11 mouse cellular contexts compared by ENCODE assay signal in the genomic region with DNA sequence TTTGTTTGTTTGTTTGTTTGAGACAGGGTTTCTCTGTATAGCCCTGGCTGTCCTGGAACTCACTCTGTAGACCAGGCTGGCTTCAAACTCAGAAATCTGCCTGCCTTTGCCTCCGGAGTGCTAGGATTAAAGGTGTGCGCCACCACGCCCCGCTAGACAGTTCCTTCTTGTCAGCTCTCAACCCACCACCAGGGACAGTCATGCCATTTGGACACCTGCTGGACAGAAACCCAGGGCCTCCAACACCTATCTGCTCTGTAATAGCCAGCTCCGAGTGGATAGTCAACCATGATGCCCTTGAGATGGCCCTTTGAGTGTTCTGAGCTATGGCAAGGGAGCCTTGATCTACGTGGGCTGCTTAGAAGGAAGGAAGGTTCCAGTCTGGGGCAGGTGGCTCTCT. TPM values are rescaled to one million over a fixed set of nuclear protein-coding genes. Genes with fewer than 3 reads are reported as not detected.
A peak's percentile ranks its signal among the peaks of the same experiment; 100 is the strongest.
DNase-seq lines count a peak whose midpoint lies in the region; ATAC-seq and TF ChIP-seq lines count a peak whose summit lies in the region.
"Had no signal": no experiment of that assay in that cellular context is flagged by ENCODE, and none has a peak within 500 bp of the region (broad histone marks: within the 10 kb centered on the region; RNA-seq: fewer than 3 reads in every experiment).

No protein-coding gene starts in this region.

- no peaks in the 10 kb centered on the region for H3K36me3 ChIP-seq in liver, adult 2 months (ENCODE audit: control insufficient read depth, insufficient read depth, low read length)
- H3K36me3 ChIP-seq in ES-E14 (ENCODE audit: control insufficient read depth, insufficient read depth, low read length, poor library complexity, severe bottlenecking), result no peaks in the 10 kb centered on the region

- H3K27me3 ChIP-seq in liver, adult 2 months (ENCODE audit: control insufficient read depth, insufficient read depth, low read length), result no peaks in the 10 kb centered on the region

- H3K9ac ChIP-seq in liver, adult 2 months (ENCODE audit: low read depth, low read length), result no peak overlapping the region
- H3K9ac ChIP-seq in ES-E14 (ENCODE audit: insufficient read depth, low read depth, low read length, poor library complexity, severe bottlenecking), result peak overlapping the region; percentile 54; the same call in 1 of the 2 replicates

- peak; percentile 92 for DNase-seq in heart, adult 11 months
- DNase-seq in heart, postnatal 10 days, result no peak
- no peak for DNase-seq in liver, adult 2 months (ENCODE audit: extremely low read depth, low read depth, low spot score)
- DNase-seq in liver (no peak), ES-E14 (ENCODE audit: low read depth, low spot score) (no peak)
- DNase-seq in retina, embryonic 14.5 days (ENCODE audit: low spot score), result peak; percentile 25
- DNase-seq in urinary bladder, postnatal 25 days (ENCODE audit: low spot score), result no peak
- DNase-seq: right cerebral cortex, adult 18-20 months had no signal

- no peak overlapping the region for H3K27ac ChIP-seq in liver, adult 2 months (replicated peaks; ENCODE audit: insufficient read depth, low read depth, low read length)
- no peak overlapping the region; the same call in 1 of the 2 replicates for H3K27ac ChIP-seq in ES-E14 (ENCODE audit: insufficient read depth, low read depth, low read length, poor library complexity, severe bottlenecking)
- H3K27ac ChIP-seq: macrophage had no signal

- peak; percentile 20; the same call in 1 of the 2 replicates for TF ChIP-seq CTCF in liver, adult 2 months (IDR thresholded peaks at IDR 0.05; ENCODE audit: low read depth, low read length)

- no peak for TF ChIP-seq POLR2A in liver, adult 2 months (IDR thresholded peaks at IDR 0.05; ENCODE audit: extremely low read depth, insufficient read depth, low read length)

- no peak for ATAC-seq in megakaryocyte progenitor cell, adult 5-6 weeks (replicated peaks; ENCODE audit: poor library complexity)
- ATAC-seq: CD4-positive, CD25-positive, alpha-beta regulatory T cell, adult 4 months had no signal

- peaks cover 24% of the 10 kb centered on the region for H3K4me1 ChIP-seq in liver, adult 2 months (ENCODE audit: control insufficient read depth, insufficient read depth, low read length)
- peaks cover 5 to 22% of the 10 kb centered on the region in 2 experiments; a peak in 3 of 4 replicates for H3K4me1 ChIP-seq in ES-E14 (ENCODE audit: control insufficient read depth in 2 of 2, insufficient read depth in 2 of 2, low read length in 2 of 2, poor library complexity in 1 of 2)

- H3K79me2 ChIP-seq in liver, adult 2 months (ENCODE audit: control insufficient read depth, insufficient read depth, low read length), result no peaks in the 10 kb centered on the region

- intact Hi-C loops in heart, postnatal 10 days (cut with DNase I), result no loop called here

- WGBS in liver, adult 2 months, result 71% methylated on average over 6 of the region's 6 CpGs

- H3K4me3 ChIP-seq in liver, adult 2 months (ENCODE audit: insufficient read depth, low read depth, low read length), result no peak overlapping the region
- peak overlapping the region; percentile 56 to 69 for H3K4me3 ChIP-seq in ES-E14 (ENCODE audit: insufficient read depth in 1 of 2, low read depth in 1 of 2, low read length in 2 of 2, poor library complexity in 1 of 2, severe bottlenecking in 1 of 2)

- in situ Hi-C loops in ES-E14 (cut with MboI; ENCODE audit: low sequenced_read_pairs in 2 of 2, unreplicated experiment in 2 of 2), result no loop called here

- no peaks in the 10 kb centered on the region for H3K9me3 ChIP-seq in ES-E14 (ENCODE audit: control insufficient read depth, insufficient read depth, low read depth, low read length)

TF ChIP-seq in ES-E14, 5 proteins besides CTCF, POLR2A, EP300 and RAD21:
- TF ChIP-seq HCFC1 (IDR thresholded peaks at IDR 0.05; ENCODE audit: borderline replicate concordance, insufficient read depth, low read length) (no peak), CHD2 (IDR thresholded peaks at IDR 0.05; ENCODE audit: low read depth, low read length) (no peak), ZC3H11A (IDR thresholded peaks at IDR 0.05; ENCODE audit: borderline replicate concordance, low read depth, low read length) (no peak), MAFK (IDR thresholded peaks at IDR 0.05; ENCODE audit: insufficient read depth, low read depth, low read length) (no peak), ZNF384 (IDR thresholded peaks at IDR 0.05; ENCODE audit: low read depth, low read length) (no peak)

RNA-seq across cellular contexts. Expression of a gene that starts 16.6 kb away (rescaled TPM):
- 10 to 100 TPM; 16.8 to 20.3 TPM for total RNA-seq in heart, postnatal 10 days (2021)
- total RNA-seq in liver, adult 2 months (2014; rRNA removed), result 51.4 and 70.2 TPM in 2 replicates
- polyA plus RNA-seq in liver, adult 2 months (2012; rRNA removed), result 32.6 and 32.9 TPM in 2 replicates
- total RNA-seq in ES-E14 (2012; rRNA removed), result 324 and 328 TPM in 2 replicates
- total RNA-seq in megakaryocyte progenitor cell, adult 5-6 weeks (2015), result 65.2 and 68.1 TPM in 2 replicates
- total RNA-seq in megakaryocyte progenitor cell, adult 5-6 weeks (2017), result 117 and 124 TPM in 2 replicates

RNA-seq across cellular contexts. Expression of a gene that starts 16.9 kb away (rescaled TPM):
- total RNA-seq in heart, postnatal 10 days (2021), result 1 to 10 TPM; 8.6 to 8.8 TPM
- 4.9 and 5.8 TPM in 2 replicates for total RNA-seq in liver, adult 2 months (2014; rRNA removed)
- polyA plus RNA-seq in liver, adult 2 months (2012; rRNA removed), result 9.4 and 14.4 TPM in 2 replicates
- 17.0 and 17.8 TPM in 2 replicates for total RNA-seq in ES-E14 (2012; rRNA removed)
- 10.9 and 18.2 TPM in 2 replicates for total RNA-seq in megakaryocyte progenitor cell, adult 5-6 weeks (2015)
- total RNA-seq in megakaryocyte progenitor cell, adult 5-6 weeks (2017), result 7.9 and 10.3 TPM in 2 replicates

RNA-seq across cellular contexts. Expression of a gene that starts 26.0 kb away (rescaled TPM):
- total RNA-seq in heart, postnatal 10 days (2021), result 10 to 100 TPM; 49.8 to 85.5 TPM
- total RNA-seq in liver, adult 2 months (2014; rRNA removed), result 59.7 and 68.3 TPM in 2 replicates
- polyA plus RNA-seq in liver, adult 2 months (2012; rRNA removed), result 17.7 and 31.2 TPM in 2 replicates
- 159 and 169 TPM in 2 replicates for total RNA-seq in ES-E14 (2012; rRNA removed)
- 11.0 and 18.0 TPM in 2 replicates for total RNA-seq in megakaryocyte progenitor cell, adult 5-6 weeks (2015)
- 11.1 and 14.3 TPM in 2 replicates for total RNA-seq in megakaryocyte progenitor cell, adult 5-6 weeks (2017)

Comparison
In these comparisons a context has a peak if more than half of its experiments do, and no peak if none do; other contexts are left out.
1. DNase-seq: peak in heart, adult 11 months (single experiment) and retina, embryonic 14.5 days (single experiment); none in heart, postnatal 10 days (0 of 2), liver, adult 2 months (single experiment), liver (single experiment), ES-E14 (single experiment) and urinary bladder, postnatal 25 days (single experiment).